Mouse (Mus musculus) ES-E14 (cell line): ENCODE measurements around the gene Tomm70a. TPM values are rescaled to one million over a fixed set of nuclear protein-coding genes. Genes with fewer than 3 reads are reported as not detected.

Source experiments
- DNase-seq: peaks from one replicate; pipeline ENCODE4 v3.0.0-alpha.2; 2013; ENCODE audit warnings: low read depth, low spot score
- H3K27ac ChIP-seq: 2 replicates; pipeline ENCODE4 v1.5.1; 2012; ENCODE audit warnings: low read depth, mild to moderate bottlenecking, low read length, moderate library complexity, mixed read lengths; ENCODE audit not compliant: poor library complexity, insufficient read depth, severe bottlenecking
- H3K36me3 ChIP-seq: 2 replicates; pipeline ENCODE4 v1.6.1; 2012; ENCODE audit warnings: mild to moderate bottlenecking, low read length, moderate library complexity, mixed read lengths; ENCODE audit not compliant: control insufficient read depth, poor library complexity, insufficient read depth, severe bottlenecking
- H3K4me1 ChIP-seq, 2 experiments: fragments of 150-350 bp in 1 of 2; sonication (generic) in 1 of 2; 2 replicates each; pipeline ENCODE4 v1.6.1; 2012; ENCODE audit warnings: low read length in 2 of 2, mild to moderate bottlenecking in 1 of 2, mixed read lengths in 1 of 2; ENCODE audit not compliant: control insufficient read depth in 2 of 2, insufficient read depth in 2 of 2, poor library complexity in 1 of 2
- H3K4me3 ChIP-seq, 2 experiments: fragments of 150-350 bp in 1 of 2; sonication (generic) in 1 of 2; 2 replicates each; pipeline ENCODE4 v1.5.1; 2012; ENCODE audit warnings: low read length in 2 of 2, low read depth in 1 of 2, mild to moderate bottlenecking in 1 of 2, mixed read lengths in 1 of 2; ENCODE audit not compliant: insufficient read depth in 1 of 2, poor library complexity in 1 of 2, severe bottlenecking in 1 of 2
- H3K9ac ChIP-seq: 2 replicates; pipeline ENCODE4 v1.6.1; 2012; ENCODE audit warnings: low read depth, mild to moderate bottlenecking, low read length, mixed read lengths; ENCODE audit not compliant: poor library complexity, insufficient read depth, severe bottlenecking
- H3K9me3 ChIP-seq: fragments of 150-350 bp; sonication (generic); 2 replicates; pipeline ENCODE4 v1.6.1; 2012; ENCODE audit warnings: low read depth, mild to moderate bottlenecking, low read length; ENCODE audit not compliant: control insufficient read depth, insufficient read depth
- CHD2 ChIP-seq: IDR thresholded peaks from 2 replicates; pipeline ENCODE4 v1.6.1; 2014; ENCODE audit warnings: mild to moderate bottlenecking, low read depth, low read length, inconsistent platforms
- HCFC1 ChIP-seq: IDR thresholded peaks from 2 replicates; pipeline ENCODE4 v1.6.1; 2012; ENCODE audit warnings: low read length, inconsistent platforms, borderline replicate concordance; ENCODE audit not compliant: insufficient read depth
- MAFK ChIP-seq: IDR thresholded peaks from 2 replicates; pipeline ENCODE4 v1.6.1; 2014; ENCODE audit warnings: mild to moderate bottlenecking, low read depth, low read length, inconsistent platforms; ENCODE audit not compliant: insufficient read depth
- ZC3H11A ChIP-seq: IDR thresholded peaks from 2 replicates; pipeline ENCODE4 v1.6.1; 2012; ENCODE audit warnings: low read depth, mild to moderate bottlenecking, inconsistent platforms, low read length, borderline replicate concordance
- ZNF384 ChIP-seq: IDR thresholded peaks from 2 replicates; pipeline ENCODE4 v1.6.1; 2012; ENCODE audit warnings: low read depth, low read length, inconsistent platforms
- in situ Hi-C, 2 experiments: fragments of 600-800 bp; cut with MboI; formaldehyde crosslinking; loops; one replicate each; pipeline ENCODE4 v1.15.1; 2025; ENCODE audit warnings: low sequenced_read_pairs in 2 of 2, inconsistent platforms in 1 of 2; ENCODE audit not compliant: unreplicated experiment in 2 of 2
- total RNA-seq: library from RNA; depleted of rRNA; stranded (reverse); fragments of 300-350 nt; gene quantifications from 2 replicates; pipeline ENCODE4 v1.2.3, GENCODE M21; 2012

Gene Tomm70a
- total RNA-seq, 1 experiment: 106 TPM

DNA sequence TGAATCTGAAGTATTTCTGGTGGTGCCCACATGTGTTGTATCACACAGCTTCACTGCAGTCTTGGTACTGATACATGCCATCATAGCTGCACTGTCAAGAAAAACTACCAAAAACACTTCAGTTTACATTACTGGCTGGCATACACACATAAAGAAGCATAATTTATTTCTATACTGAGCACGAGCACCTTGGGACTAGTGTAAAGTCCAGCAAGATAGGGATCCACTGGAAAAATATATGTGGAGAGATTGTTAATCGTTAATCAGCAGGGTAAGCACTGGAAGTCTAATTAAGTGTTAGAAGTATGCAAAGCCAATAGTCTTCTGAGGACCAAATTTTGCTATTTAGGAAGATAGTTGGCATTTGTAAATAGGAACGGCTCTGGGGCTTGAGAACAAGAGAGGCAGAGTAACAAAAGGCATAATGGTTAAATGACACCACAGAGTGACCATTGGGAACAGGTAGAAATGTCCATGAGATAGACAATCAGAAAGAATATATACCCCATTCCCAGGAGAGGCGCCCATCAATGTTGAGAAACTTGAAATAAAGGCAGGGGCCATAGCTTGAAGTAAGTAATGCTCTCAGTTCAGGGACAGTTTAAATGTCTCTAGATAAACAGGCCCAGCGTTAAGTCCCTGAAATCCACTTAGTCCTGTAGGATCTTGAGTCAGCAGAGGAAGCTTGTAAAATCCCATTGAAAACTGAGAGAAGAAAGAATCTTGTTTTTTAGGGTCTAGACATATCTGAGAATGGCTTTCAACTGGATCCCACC, 15.1 kb upstream of the Tomm70a start:
- Histone ChIP-seq H3K36me3 (no peaks in the 10 kb centered on the region), H3K9me3 (no peaks in the 10 kb centered on the region), H3K9ac (no peak overlapping the region), H3K27ac (no peak overlapping the region), H3K4me1 (no peaks in the 10 kb centered on the region), H3K4me3 (no peak overlapping the region)
- no peak for TF ChIP-seq CHD2
- no peak for TF ChIP-seq MAFK
- TF ChIP-seq HCFC1: no peak
- no peak for TF ChIP-seq ZC3H11A
- no peak for DNase-seq
- in situ Hi-C loops: no loop called here

DNA sequence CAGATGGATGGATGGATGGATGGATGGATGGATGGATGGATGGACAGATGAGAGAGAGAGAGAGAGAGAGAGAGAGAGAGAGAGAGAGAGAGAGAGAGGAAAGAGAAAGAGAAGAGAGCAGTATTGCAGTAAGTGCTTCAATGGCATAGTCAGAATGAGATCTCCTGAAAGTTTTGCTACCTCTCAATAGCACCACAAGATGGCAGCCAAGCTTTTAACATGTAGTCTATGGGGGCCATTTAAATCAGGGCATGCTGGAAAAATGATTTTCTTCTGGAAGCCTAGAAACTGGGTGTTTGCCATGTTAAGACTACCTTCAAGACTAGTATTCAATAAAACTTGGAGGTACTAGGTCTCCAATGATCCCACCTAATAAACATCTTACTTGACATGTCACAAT, 5.4 kb upstream of the Tomm70a start:
- in situ Hi-C loops: no loop called here
- Histone ChIP-seq H3K27ac (no peak overlapping the region), H3K4me3 (no peak overlapping the region), H3K9me3 (no peaks in the 10 kb centered on the region), H3K4me1 (no peaks in the 10 kb centered on the region), H3K9ac (no peak overlapping the region), H3K36me3 (no peaks in the 10 kb centered on the region)
- TF ChIP-seq MAFK: no peak
- peak; percentile 73; the same call in 1 of the 2 replicates for TF ChIP-seq ZC3H11A
- TF ChIP-seq HCFC1: no peak
- no peak for TF ChIP-seq CHD2
- no peak for TF ChIP-seq ZNF384
- DNase-seq: no peak

DNA sequence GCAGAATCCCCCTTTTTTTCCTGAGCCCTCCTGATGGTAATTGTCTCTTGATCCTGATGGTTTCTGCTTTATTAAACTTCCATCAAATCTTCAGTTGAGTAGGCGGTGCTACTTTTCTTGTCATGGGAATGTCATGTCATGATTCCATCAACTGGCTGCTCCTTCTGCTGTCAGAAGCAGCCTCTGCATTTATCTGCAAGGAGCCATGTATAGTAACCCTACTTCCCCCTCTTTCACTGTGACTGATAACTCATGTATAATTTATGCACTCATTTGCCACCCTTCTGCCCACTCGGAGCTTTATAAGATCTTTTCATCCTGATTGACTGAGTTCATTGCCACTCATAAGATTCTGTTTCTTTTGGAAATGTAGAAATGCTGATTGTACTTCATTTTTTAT, 3.9 kb upstream of the Tomm70a start:
- TF ChIP-seq HCFC1: no peak
- no peak for TF ChIP-seq ZC3H11A
- no peak for TF ChIP-seq MAFK
- no peak for TF ChIP-seq ZNF384
- TF ChIP-seq CHD2: no peak
- in situ Hi-C loops: no loop called here

DNA sequence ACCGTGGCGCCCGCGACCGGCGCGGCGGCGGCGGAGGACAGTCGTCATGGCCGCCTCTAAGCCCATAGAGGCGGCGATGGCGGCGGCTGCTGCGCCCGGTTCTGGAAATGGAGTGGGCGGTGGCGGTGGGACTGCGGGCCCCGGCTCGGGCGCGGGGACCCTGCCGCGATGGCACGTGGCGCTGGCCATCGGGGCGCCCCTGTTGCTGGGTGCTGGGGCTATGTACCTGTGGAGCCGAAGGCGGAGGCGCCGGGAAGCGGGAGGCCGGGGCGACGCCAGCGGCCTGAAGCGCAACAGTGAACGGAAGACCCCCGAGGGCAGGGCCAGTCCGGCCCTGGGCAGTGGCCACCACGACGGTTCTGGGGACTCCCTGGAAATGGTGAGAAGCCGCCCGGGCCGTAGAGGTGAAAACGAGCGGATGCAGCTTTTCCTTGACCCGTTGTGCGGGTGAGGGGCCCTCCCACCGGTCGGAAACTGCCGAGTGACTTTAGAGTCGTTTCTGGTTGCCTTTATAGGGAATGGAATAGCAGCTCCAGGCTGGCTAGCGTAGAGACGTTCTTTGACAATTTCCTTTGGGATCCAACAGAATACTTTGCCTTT, 413 bp downstream of the Tomm70a start:
- H3K36me3 ChIP-seq: peaks cover 3% of the 10 kb centered on the region; the same call in 1 of the 2 replicates
- TF ChIP-seq ZC3H11A (no peak), HCFC1 (no peak), CHD2 (no peak), MAFK (no peak), ZNF384 (no peak)
- H3K27ac ChIP-seq: peak overlapping the region; percentile 77
- peak overlapping the region; percentile 96 for H3K9ac ChIP-seq
- H3K4me3 ChIP-seq: peak overlapping the region; percentile 92 to 95
- DNase-seq: no peak
- no peaks in the 10 kb centered on the region for H3K9me3 ChIP-seq
- H3K4me1 ChIP-seq: peaks cover 0 to 3% of the 10 kb centered on the region in 2 experiments; a peak in 1 of 4 replicates
- in situ Hi-C loops: no loop called here

More for the DNA sequence above, 3.9 kb upstream of the Tomm70a start:
- Histone ChIP-seq H3K27ac (no peak overlapping the region), H3K4me3 (no peak overlapping the region), H3K9me3 (no peaks in the 10 kb centered on the region), H3K36me3 (no peaks in the 10 kb centered on the region), H3K9ac (no peak overlapping the region), H3K4me1 (no peaks in the 10 kb centered on the region)
- no peak for DNase-seq
